Mouse (Mus musculus) left cerebral cortex, adult 2 months (tissue): ENCODE measurements around the gene Zc3h10. TPM values are rescaled to one million over a fixed set of nuclear protein-coding genes. Genes with fewer than 3 reads are reported as not detected.

Experiments
- DNase-seq, 2 experiments: peaks; one replicate each; pipeline ENCODE4 v3.0.0; 2021 to 2022; ENCODE audit warnings: low spot score in 2 of 2, mixed read lengths in 1 of 2; ENCODE audit errors: extremely low spot score in 1 of 2
- H3K27ac ChIP-seq: fragments of 200-600 bp; 2 replicates; pipeline ENCODE4 v1.8.1; 2022
- H3K4me3 ChIP-seq: fragments of 200-600 bp; 2 replicates; pipeline ENCODE4 v1.8.1; 2022
- CTCF ChIP-seq: fragments of 200-600 bp; IDR thresholded peaks from 2 replicates; pipeline ENCODE4 v1.8.1; 2022; ENCODE audit warnings: antibody characterized with exemption, mild to moderate bottlenecking, moderate library complexity
- intact Hi-C: fragments of 180-260 bp; cut with DNase I; formaldehyde crosslinking; loops from one replicate; pipeline ENCODE4 v1.15.1; 2025
- total RNA-seq, 2 experiments: library from RNA; stranded (reverse); gene quantifications; 2 replicates each; pipeline ENCODE4 v1.2.3; 2021

Gene Zc3h10
- total RNA-seq, 2 experiments from 2014 or later: 12.4 to 15.7 TPM

DNA sequence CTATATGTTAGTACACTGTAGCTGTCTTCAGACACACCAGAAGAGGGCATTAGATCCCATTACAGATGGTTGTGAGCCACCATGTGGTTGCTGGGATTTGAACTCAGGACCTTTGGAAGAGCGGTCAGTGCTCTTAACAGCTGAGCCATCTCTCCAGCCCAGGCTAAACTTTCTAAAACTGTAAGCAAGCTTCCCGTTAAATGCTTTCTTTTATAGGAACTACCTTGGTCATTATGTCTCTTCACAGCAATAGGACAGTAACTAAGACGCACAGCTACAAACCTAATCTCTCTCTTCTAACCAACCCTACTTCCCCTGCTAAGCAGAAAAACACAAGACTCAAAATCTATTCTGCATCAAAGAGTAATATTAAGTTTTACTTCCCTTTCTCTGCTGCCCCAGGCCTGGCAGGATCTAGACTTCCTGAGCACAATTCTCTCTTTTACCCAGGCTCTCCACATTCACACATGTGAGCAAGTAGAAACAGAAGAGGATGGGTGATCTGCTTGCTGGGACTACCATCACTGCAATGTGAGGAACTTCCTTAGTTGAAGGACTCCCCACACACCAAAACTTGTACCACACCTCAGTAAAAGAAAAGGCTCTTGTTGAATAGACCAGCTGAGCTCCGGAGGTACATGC, 11.8 kb downstream of the Zc3h10 start:
- TF ChIP-seq CTCF: no peak; the same call in 1 of the 2 replicates
- intact Hi-C loops: loop anchor here (2.0 kb wide), 2 partner anchors 17 to 77 kb away; partner anchors contain the start of gene Smarcc2
- peak overlapping the region; percentile 21; the same call in 1 of the 2 replicates for H3K27ac ChIP-seq
- peak overlapping the region; percentile 27; the same call in 1 of the 2 replicates for H3K4me3 ChIP-seq
- no peak for DNase-seq

- DNase-seq: no peak
- TF ChIP-seq CTCF: no peak
- Histone ChIP-seq H3K4me3 (no peak overlapping the region), H3K27ac (no peak overlapping the region)
- intact Hi-C loops: no loop called here
These were observed 12.4 kb downstream of the Zc3h10 start for GRCm38 (mm10) chr10:128535206-128535605.

GRCm38 (mm10) chr10:128526366-128527356, 20.9 kb downstream of the Zc3h10 start:
- no peak for DNase-seq
- Histone ChIP-seq H3K27ac (no peak overlapping the region), H3K4me3 (peak overlapping the region; percentile 89)
- intact Hi-C loops: loop anchor here (1.0 kb wide), 1 partner anchor 66 kb away; no protein-coding TSS in a partner anchor
- TF ChIP-seq CTCF: no peak

GRCm38 (mm10) chr10:128525671-128526308, 21.8 kb downstream of the Zc3h10 start, which contains the start of gene Esyt1:
Esyt1 (minus strand) TSS chr10:128525871.
- DNase-seq: peak; percentile 79 to 85
- Histone ChIP-seq H3K27ac (peak within 1 kb of the TSS; percentile 61), H3K4me3 (peak within 1 kb of the TSS; percentile 89)
- intact Hi-C loops: loop anchor here (1.0 to 2.0 kb wide), 2 partner anchors 23 to 65 kb away; no protein-coding TSS in a partner anchor
- peak; percentile 47 for TF ChIP-seq CTCF

- peak; percentile 39 to 52 for DNase-seq
- Histone ChIP-seq H3K4me3 (peak overlapping the region; percentile 89), H3K27ac (peak overlapping the region; percentile 61)
- intact Hi-C loops: loop anchor here (2.0 kb wide), 1 partner anchor 22 kb away; no protein-coding TSS in a partner anchor
- no peak for TF ChIP-seq CTCF
These were observed 22.6 kb downstream of the Zc3h10 start for GRCm38 (mm10) chr10:128524732-128525662.

- no peak for TF ChIP-seq CTCF
- no peak for DNase-seq
- peak overlapping the region; percentile 89 for H3K4me3 ChIP-seq
- H3K27ac ChIP-seq: peak overlapping the region; percentile 61; the same call in 1 of the 2 replicates
- intact Hi-C loops: loop anchor here (2.0 kb wide), 1 partner anchor 21 kb away; no protein-coding TSS in a partner anchor
These were observed 23.4 kb downstream of the Zc3h10 start for GRCm38 (mm10) chr10:128524111-128524731.

DNA sequence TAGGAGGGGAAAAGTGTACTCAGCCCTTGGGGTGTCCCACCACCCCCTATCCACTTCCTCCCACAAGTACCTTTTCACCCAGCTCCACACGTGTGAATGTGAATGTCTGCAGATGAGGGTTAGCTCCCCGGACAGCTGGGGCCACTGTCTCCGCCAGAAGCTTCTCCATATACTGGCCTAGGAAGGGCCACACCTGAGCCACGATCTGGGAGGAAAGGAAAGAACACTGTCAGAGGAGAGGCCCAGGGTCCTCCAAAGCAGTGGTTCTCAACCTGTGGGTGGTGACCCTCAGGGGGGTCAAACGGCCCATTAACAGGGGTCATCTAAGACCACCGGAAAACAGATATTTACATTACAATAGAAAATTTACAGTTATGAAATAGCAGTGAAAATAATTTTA, 25.2 kb downstream of the Zc3h10 start:
- no peak for TF ChIP-seq CTCF
- Histone ChIP-seq H3K4me3 (no peak overlapping the region), H3K27ac (no peak overlapping the region)
- intact Hi-C loops: no loop called here
- DNase-seq: no peak

DNA sequence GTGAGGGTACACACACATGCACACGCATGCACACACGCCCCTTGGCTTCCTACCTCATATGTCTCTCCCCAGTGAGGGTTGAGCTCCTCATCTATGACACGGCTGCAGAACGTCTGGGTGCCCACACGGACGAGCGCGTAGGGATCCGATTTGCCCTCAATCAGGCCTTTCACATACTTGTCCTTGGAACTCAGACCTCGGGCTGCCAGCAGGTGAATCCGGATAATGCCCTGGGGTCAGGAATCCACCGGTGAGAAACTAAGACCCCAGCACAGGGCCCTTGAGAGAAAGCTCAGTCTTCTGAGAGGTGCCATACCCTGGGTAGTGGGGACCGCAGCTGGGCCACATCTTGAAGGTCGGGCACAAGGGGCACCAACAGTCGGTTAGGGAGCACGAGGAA, 27.0 kb downstream of the Zc3h10 start:
- DNase-seq: no peak
- Histone ChIP-seq H3K4me3 (no peak overlapping the region), H3K27ac (no peak overlapping the region)
- intact Hi-C loops: no loop called here
- no peak for TF ChIP-seq CTCF

DNA sequence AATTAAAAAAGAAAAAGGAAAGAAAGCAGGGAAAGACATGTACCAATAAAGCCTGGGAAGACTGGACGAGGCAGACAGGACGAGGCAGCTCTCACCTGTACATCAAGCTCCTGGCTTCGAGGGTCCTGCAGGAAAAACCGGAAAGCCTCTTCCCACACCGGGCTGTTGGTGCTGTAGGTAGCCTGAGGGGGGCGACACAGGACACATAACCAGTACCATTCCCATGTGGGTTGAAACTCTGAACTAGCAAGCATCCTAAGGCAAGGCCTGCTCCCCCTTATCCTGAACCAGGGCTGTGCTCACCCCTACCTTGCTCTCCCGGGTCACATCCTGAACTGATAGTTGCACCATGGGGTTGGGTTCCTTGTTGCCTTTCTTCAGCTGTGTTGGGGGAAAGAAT, 28.7 kb downstream of the Zc3h10 start:
- intact Hi-C loops: loop anchor here (2.0 kb wide), 1 partner anchor 18 kb away; no protein-coding TSS in a partner anchor
- Histone ChIP-seq H3K4me3 (no peak overlapping the region), H3K27ac (no peak overlapping the region)
- peak in 1 of 2 experiments; percentile 35 for DNase-seq
- peak; percentile 62 for TF ChIP-seq CTCF

GRCm38 (mm10) chr10:128516677-128517076, 30.9 kb downstream of the Zc3h10 start:
- TF ChIP-seq CTCF: no peak
- DNase-seq: no peak
- Histone ChIP-seq H3K27ac (no peak overlapping the region), H3K4me3 (no peak overlapping the region)
- intact Hi-C loops: no loop called here
